Mouse (Mus musculus) frontal cortex, postnatal 10 days (tissue): Measurements from ENCODE around the gene Hacd1.
"Not testable (repeated sequence)": the region's sequence is repeated elsewhere in the genome, so short reads cannot be mapped to it uniquely, and the experiment has no call there.

ENCODE experiments used
- DNase-seq, 2 experiments: peaks; one replicate each; pipeline ENCODE4 v3.0.0; 2022; ENCODE audit warnings: low spot score in 2 of 2, mixed read lengths in 1 of 2

Gene Hacd1

DNA sequence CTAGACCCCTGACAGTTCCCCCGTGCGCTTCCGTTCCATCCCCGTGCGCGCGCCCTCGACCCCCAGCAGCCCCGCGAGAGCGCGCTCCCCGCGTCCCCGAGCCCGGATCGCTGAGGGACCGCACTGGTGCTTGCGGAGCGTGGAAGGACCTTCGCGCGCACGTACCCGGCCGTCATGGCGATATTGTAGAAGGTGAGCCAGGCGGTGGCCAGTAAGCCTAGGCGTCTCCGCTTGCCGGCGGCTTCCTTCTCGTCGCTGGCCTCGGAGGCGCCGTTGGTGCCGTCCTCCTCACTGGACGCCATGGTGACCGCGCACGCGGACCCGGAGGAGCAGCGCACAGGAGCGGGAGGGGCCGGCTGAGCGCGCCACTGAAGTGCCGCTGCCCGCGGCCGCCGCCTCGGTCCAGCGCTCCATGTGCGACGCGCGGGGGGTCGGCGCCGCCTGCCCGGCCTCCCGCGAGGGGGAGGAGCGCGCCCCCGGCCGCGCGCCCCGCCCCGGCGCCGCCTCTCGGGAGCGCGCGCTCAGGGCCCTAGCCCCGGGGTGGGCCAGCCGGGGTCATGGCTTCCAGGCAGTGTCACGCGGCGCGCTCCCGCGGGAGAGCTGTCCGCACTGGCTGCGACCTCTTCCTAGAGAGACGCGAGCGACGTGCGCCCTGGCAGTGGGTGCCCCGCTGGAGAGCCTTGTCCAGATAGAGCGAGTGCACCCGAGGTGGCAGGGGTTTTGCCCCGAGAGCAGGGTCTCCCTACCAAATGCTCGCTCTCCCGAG, at the start of gene Hacd1:
Gene Hacd1, minus strand, starts transcription at position 570 of the 766 bp plus-strand sequence.
- peak; percentile 79 to 89 for DNase-seq

GRCm38 (mm10) chr2:14103924-14104323, 48.0 kb upstream of the Hacd1 start:
- DNase-seq, result no peak

DNA sequence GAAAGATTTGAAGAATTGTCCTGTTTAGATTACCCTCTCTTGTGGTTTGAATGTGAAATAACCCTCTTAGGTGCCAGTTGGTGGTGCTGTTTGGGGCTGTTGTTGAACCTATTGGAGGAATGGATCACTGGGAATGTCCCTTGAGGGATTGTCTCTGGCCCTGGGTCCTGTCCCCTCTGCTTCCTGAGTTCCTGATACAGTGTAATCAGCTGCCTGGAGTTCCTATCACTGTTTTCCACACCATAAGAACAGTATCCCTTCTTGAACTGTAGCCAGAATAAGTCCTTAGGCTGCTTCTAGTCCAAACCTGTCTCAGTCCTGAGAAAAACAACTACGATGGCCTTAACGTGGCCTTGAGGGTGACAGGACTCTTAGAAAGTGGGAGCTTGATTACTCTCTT, 46.7 kb upstream of the Hacd1 start:
- DNase-seq, result no peak

GRCm38 (mm10) chr2:14100533-14100932, 44.6 kb upstream of the Hacd1 start:
- DNase-seq, result no peak

GRCm38 (mm10) chr2:14078527-14078926, 22.6 kb upstream of the Hacd1 start:
- not testable (repeated sequence) for DNase-seq

DNA sequence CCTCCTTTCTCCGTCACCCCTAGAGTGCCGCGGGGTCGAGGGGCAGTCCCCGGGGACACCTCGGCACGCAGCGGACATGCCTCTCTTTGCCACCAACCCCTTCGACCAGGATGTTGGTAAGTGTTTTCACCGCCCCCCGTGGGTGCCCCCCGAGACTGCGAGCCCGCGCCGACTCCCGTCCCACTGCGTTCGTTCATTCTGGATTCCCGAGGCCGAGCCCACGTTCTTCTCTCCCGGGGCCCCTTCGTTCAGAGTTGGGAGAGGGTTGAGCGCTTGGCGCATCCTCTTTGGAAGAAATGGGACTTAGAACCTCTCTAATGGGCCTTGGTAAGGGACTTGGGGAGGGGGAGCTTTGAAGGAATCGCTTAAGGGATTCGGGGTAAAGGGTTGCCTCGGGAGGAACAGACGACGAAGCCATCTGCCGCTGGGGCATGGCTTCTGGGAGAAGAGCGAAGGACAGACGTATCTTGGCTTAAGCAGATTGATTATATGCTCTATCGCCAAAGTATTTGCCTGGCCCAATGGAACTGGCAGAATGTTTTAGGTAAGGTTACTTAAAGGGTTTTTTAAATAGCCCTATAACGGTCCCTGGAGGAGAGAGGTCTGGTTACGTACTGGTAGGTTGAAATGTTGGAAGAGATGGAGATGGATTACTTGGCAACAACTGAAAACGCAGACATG, 18.4 kb upstream of the Hacd1 start:
- DNase-seq, result no peak

GRCm38 (mm10) chr2:14073362-14074220, 17.7 kb upstream of the Hacd1 start, which contains the start of gene Stam:
TSS of gene Stam (plus strand) at chr2:14074098.
- DNase-seq, result peak; percentile 78 to 88

DNA sequence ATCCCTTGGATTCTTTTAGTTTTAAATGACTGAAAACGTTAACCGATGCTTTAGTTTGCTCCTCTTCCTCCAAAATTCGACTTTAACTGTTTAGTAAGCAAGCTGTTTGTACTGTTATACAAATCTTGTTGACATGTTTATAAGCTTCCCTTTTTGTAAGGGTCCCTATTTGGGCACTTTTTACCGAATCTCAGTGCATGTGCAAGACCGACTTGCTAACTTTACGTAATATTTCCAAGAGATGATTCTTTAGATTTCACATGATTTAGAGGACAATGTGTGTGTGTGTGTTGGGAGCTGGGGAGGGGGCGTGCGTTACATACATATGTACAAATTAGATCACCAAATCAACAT, 17.1 kb upstream of the Hacd1 start:
- DNase-seq, result no peak

GRCm38 (mm10) chr2:14070466-14070865, 14.5 kb upstream of the Hacd1 start:
- DNase-seq, result no peak

DNA sequence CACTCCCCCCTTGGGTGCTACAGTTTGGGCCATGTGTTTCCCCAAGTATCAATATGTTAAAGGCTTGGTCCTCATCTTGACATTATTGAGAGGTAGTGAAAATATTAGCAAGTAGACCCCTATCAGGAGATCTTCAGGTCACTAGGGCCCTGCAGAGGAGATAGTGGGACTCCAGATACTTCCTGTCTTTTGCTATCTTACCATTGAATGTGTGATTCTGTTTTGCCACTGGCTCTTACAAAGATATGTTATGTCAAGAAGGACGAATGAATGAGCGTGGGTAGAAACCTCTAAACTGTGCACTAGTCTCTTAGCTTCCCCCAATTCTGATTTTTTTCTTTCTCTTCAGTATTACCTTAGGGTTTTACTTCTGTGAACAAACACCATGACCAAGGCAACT, 13.1 kb upstream of the Hacd1 start:
- no peak for DNase-seq

- DNase-seq, result no peak
These were observed 10.0 kb upstream of the Hacd1 start for GRCm38 (mm10) chr2:14065704-14066650.

DNA sequence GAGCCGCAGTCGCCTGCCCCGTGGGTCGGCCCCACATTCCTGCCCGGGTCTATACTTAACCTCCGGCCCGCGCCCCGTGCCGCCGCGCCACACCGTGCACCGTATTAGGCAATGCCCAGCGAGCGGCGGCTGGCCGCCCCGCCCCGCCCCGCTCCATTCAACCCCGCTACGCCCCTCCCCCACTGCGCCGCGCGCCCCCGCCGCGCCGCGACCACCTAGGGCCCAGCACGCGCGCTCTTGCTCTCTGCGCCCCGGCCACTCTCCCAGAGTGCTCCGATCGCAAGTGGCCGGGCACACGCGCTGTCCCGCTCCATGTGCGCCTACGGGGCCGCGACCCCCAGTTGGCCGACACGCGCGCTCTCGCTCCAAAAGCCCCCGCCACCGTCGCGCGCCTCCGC, 768 bp downstream of the Hacd1 start:
- DNase-seq, result peak in 1 of 2 experiments; percentile 52

DNA sequence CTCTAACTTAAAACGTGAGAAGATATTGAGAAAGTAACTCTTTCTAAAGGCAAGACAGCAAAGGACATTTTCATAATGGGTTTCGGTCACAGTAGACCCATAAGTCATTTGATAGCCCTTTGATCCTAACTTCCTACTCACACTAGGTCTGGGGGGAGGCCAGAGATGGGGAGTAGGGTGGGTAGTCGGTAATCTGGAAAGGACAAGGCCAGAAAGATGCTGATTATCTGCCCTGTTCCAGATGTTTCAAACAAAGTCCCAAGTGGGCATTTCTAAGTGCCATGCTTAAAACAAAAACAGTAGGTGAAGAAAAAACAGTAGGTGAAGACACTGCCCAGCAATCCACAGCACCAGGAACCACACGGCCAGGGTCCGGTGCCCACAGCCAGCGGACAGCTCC, 1.2 kb downstream of the Hacd1 start:
- no peak for DNase-seq

DNA sequence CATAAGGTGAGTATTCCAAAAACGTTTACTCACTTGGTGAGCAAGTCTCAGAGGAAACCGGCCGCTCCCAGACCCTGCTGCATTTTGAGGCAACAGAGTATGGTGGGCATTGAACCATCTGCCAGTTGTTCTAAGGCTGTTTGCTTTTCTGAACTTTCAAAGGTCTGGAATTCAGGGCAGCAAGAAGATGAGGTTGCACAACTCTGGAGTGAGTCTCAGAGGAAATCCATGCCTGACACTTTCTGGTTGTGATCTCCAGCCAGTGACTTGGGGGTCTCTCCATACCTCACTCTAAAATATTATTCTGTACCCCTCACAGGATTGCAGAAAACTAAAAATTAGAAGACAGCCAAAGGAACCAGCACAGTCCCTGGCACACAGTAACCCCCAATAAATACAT, 1.8 kb downstream of the Hacd1 start:
- DNase-seq, result no peak

- no peak for DNase-seq
These were observed 2.3 kb downstream of the Hacd1 start for GRCm38 (mm10) chr2:14053618-14054017.

GRCm38 (mm10) chr2:14048808-14049207, 7.1 kb downstream of the Hacd1 start:
- DNase-seq, result no peak

DNA sequence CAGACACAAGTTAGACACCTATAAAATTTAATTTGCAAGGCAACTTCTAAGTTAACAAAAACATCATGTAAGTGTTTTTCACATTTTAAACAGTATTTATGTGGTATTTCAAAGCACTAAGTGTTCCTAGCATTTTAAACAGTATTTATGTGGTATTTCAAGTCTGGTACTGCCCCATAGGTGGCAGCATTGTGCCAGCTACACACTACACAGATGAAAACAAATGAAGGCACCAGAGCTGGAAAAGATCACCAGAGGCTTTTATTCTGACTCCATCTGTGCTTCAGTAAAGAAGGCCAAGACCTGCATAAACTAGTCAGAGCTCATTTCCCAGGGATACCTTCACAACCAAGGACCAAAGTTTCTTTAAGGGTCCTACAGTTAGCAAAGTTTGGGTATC, 7.6 kb downstream of the Hacd1 start:
- DNase-seq, result peak in 1 of 2 experiments; percentile 60

DNA sequence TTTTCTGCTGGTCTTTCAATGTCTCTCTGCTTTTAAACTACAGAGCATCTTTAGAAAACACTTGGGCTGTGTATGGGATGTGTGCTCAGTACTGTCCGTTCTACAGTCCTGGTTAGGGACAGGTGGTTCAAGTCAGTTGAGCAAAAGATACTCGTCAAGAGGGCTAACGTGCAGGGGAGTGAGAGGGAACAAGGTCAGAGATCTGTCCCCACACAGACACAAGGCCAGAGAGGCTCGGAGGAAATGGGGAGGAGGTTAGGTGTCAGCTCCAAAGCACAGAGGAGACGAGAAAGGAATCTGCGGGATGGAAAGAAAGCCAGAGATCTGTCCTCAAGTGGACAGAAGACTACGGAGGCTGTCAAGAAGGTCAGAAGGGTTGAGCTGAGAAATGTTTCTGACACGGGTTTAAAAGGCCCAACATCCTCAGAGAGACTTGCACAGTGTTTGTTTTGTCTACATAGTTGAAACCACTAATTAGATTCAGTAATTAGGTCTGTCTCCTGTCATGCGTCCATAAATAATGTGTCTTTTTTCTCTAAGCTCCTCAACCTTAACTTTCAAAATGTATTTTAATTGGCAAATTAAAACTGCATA, 12.3 kb downstream of the Hacd1 start:
- no peak for DNase-seq

DNA sequence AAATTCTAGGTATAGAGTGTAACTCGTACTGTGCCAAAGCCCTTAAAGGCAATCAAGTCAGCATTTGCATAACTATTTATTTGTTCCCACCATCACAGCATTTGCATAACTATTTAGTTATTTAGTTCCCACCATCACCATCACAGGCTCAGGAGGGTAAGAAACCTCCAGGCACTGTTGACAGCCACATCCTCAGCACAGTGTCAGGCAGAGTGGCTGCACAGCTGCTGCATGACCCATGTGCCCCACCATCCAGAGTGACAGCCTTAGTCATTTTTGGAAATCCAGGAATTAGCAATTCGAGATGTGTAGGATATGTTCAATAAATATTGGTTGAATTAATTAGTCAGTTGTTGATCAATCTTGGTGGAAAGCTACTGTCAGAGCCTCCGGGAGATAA, 12.9 kb downstream of the Hacd1 start:
- no peak for DNase-seq

- no peak for DNase-seq
These were observed 14.7 kb downstream of the Hacd1 start for GRCm38 (mm10) chr2:14041249-14041648.

GRCm38 (mm10) chr2:14019228-14019627, 36.7 kb downstream of the Hacd1 start:
- DNase-seq, result no peak
